Mouse (Mus musculus): ENCODE measurements at regions not wholly inside any gene's neighbourhood (a gene's known extent, or its start where the extent isn't known, plus 50 kb on each side); places are given as distances from the start of the nearest gene placed in this dataset.

GRCm38 (mm10) chr10:17082926-17083325 lies 640.1 kb upstream of the Cited2 start:
- no peak for DNase-seq

- DNase-seq: no peak
Observed at GRCm38 (mm10) chr10:17102065-17102464, 621.0 kb upstream of the Cited2 start.

GRCm38 (mm10) chr10:17103416-17103815 lies 619.6 kb upstream of the Cited2 start:
- DNase-seq: no peak

GRCm38 (mm10) chr10:17106831-17107230 lies 616.2 kb upstream of the Cited2 start:
- DNase-seq: no peak

- no peak for DNase-seq
Observed at GRCm38 (mm10) chr10:17111071-17111470, 611.9 kb upstream of the Cited2 start.

GRCm38 (mm10) chr10:17114805-17115204 lies 608.2 kb upstream of the Cited2 start:
- DNase-seq: no peak

- no peak for DNase-seq
Observed at GRCm38 (mm10) chr10:17129391-17130163, 593.4 kb upstream of the Cited2 start.

GRCm38 (mm10) chr10:17130661-17131060 lies 592.4 kb upstream of the Cited2 start:
- no peak for DNase-seq

- no peak for DNase-seq
Observed at GRCm38 (mm10) chr10:17131763-17132162, 591.3 kb upstream of the Cited2 start.

- DNase-seq: no peak
Observed at GRCm38 (mm10) chr10:17175385-17175784, 547.6 kb upstream of the Cited2 start.

- no peak for DNase-seq
Observed at GRCm38 (mm10) chr10:17177054-17177453, 546.0 kb upstream of the Cited2 start.

- DNase-seq: no peak
Observed at GRCm38 (mm10) chr10:17177503-17178278, 545.3 kb upstream of the Cited2 start.

- no peak for DNase-seq
Observed at GRCm38 (mm10) chr10:17178627-17179026, 544.4 kb upstream of the Cited2 start.

GRCm38 (mm10) chr10:17184418-17184817 lies 538.6 kb upstream of the Cited2 start:
- no peak for DNase-seq

GRCm38 (mm10) chr10:17196205-17196604 lies 526.8 kb upstream of the Cited2 start:
- DNase-seq: no peak

- no peak for DNase-seq
Observed at GRCm38 (mm10) chr10:17196636-17197035, 526.4 kb upstream of the Cited2 start.

GRCm38 (mm10) chr10:17200524-17201426 lies 522.2 kb upstream of the Cited2 start:
- DNase-seq: no peak

- DNase-seq: no peak
Observed at GRCm38 (mm10) chr10:17201427-17201745, 521.6 kb upstream of the Cited2 start.

- DNase-seq: no peak
Observed at GRCm38 (mm10) chr10:17202556-17203415, 520.2 kb upstream of the Cited2 start.

GRCm38 (mm10) chr10:17203416-17204110 lies 519.5 kb upstream of the Cited2 start:
- DNase-seq: no peak

GRCm38 (mm10) chr10:17204153-17204552 lies 518.9 kb upstream of the Cited2 start:
- no peak for DNase-seq
